Mouse (Mus musculus): ENCODE results near the gene Acot4. TPM values are rescaled to one million over a fixed set of nuclear protein-coding genes. Genes with fewer than 3 reads are reported as not detected.
"Not testable (repeated sequence)": the region's sequence is repeated elsewhere in the genome, so short reads cannot be mapped to it uniquely, and the experiment has no call there.

The Acot4 gene
- total RNA-seq, 4 experiments from 2014 or later = 2.2 to 3.3 (median 2.7) TPM

GRCm38 (mm10) chr12:84071696-84072095, 33.5 kb downstream of the Acot4 start:
- peak; percentile 37 to 59 for DNase-seq (ENCODE audit: low spot score in 2 of 2)

- DNase-seq (ENCODE audit: low spot score in 2 of 2) = no peak
Measured at GRCm38 (mm10) chr12:84077371-84077990, 39.3 kb downstream of the Acot4 start.

DNA sequence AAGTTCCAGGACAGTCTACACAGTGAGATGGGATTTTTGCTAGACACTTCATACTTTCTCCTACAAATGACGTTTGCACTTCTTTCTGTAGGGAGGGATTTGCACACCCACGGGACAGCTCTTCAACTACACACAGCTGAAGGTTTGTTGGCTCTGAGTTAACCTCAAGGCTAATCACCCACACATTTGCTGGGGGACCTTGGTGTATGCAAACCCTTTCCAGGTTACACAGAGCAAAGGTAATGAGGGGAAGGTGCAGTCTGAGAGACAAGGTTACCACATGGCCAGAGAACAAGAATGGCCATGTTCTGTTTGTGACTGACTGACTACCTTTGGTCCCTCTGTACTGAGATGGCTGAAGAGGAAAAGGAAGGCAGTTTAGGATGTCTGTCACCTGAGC, 45.7 kb downstream of the Acot4 start:
- no peak for DNase-seq (ENCODE audit: low spot score in 2 of 2)

GRCm38 (mm10) chr12:84084581-84084980, 46.4 kb downstream of the Acot4 start:
- DNase-seq (ENCODE audit: low spot score in 2 of 2) = no peak

DNA sequence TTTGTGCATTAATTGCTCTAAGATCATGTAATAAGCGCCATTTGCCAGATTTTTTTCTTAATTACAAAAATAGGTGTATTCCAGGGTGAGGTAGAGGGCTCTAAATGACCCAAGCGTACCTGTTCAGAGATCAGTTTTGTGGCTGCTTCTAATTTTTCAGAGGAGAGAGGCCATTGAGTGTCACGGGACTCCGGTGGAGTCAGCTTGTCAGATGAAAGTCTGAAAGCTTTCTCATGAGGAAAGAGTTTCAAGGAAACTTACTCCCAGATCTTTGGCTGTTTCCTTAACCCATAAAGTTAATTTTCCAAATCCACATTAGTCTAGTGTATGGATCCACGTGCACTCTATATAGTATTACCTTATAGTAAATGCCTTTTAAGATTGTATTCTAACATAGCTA, 56.5 kb downstream of the Acot4 start:
- DNase-seq (ENCODE audit: low spot score in 2 of 2) = not testable (repeated sequence)

Other genes starting within 250 kb of the Acot4 start
- gene Numb, start 116.4 kb upstream of the Acot4 start, total RNA-seq (2022) = 10 to 100 TPM; 37.5 to 52.2 (median 41.4) TPM
- 10 to 100 TPM; 13.9 to 17.7 (median 15.1) TPM for gene Riox1, start 87.8 kb upstream of the Acot4 start, total RNA-seq (2022)
- under 1 TPM in 2 of 4 experiments, not detected in 2; 0.11 to 0.14 TPM for gene Heatr4, start 53.5 kb upstream of the Acot4 start, total RNA-seq (2022)
- 10 to 100 TPM; 13.3 to 15.7 (median 14.6) TPM for gene Acot2, start 50.5 kb upstream of the Acot4 start, total RNA-seq (2022)
- 10 to 100 TPM; 21.5 to 25.1 (median 24.2) TPM for gene Acot1, start 28.9 kb upstream of the Acot4 start, total RNA-seq (2022)
- gene Gm49366, start 556 bp downstream of the Acot4 start, total RNA-seq (2022) = not detected
- 1 to 10 TPM; 2.4 to 3.1 (median 2.8) TPM for gene Acot3, start 13.8 kb downstream of the Acot4 start, total RNA-seq (2022)
- gene Acot5, start 30.9 kb downstream of the Acot4 start, total RNA-seq (2022) = 1 to 10 TPM; 4.4 to 5.3 (median 5.2) TPM
- 1 to 10 TPM; 4.5 to 6.1 (median 5.1) TPM for gene Acot6, start 62.3 kb downstream of the Acot4 start, total RNA-seq (2022)
- gene Dnal1, start 76.0 kb downstream of the Acot4 start, total RNA-seq (2022) = 10 to 100 TPM; 76.7 to 97.3 (median 85.4) TPM
- 1 to 10 TPM; 3.1 to 3.9 (median 3.6) TPM for gene Pnma1, start 110.1 kb downstream of the Acot4 start, total RNA-seq (2022)
- gene Elmsan1, start 180.5 kb downstream of the Acot4 start, total RNA-seq (2022) = 10 to 100 TPM; 21.6 to 28.5 (median 26.0) TPM
- 10 to 100 TPM; 28.9 to 48.5 (median 41.2) TPM for gene Ptgr2, start 246.9 kb downstream of the Acot4 start, total RNA-seq (2022)